Mouse (Mus musculus) liver, postnatal 0 days (tissue): ENCODE measurements around the gene Eno2.

Experiments used
- CTCF ChIP-seq: sonication (generic); IDR thresholded peaks from 2 replicates; pipeline ENCODE4 v1.5.1; 2016; ENCODE audit warnings: antibody characterized with exemption, low read depth
- EP300 ChIP-seq: IDR thresholded peaks from 2 replicates; pipeline ENCODE4 v1.6.1; 2016; ENCODE audit warnings: antibody characterized with exemption, low read depth, mild to moderate bottlenecking

DNA sequence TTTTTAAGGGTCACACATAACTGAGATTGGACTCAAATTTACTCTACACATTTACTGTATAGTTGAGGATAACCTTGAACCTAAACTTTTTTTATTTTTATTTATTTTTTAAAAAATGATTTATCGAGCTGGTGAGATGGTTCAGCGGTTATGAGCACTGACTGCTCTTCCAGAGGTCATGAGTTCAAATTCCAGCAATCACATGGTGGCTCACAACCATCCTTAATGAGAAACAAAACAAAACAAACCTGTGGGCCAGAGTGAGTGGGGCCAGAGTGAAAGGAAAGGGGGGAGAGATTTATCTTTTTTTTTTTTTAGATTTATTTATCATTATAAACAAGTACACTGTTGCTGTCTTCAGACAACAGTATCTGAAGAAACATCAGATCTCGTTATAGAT is 22.4 kb upstream of the Eno2 start:
- TF ChIP-seq EP300 = no peak
- TF ChIP-seq CTCF = no peak
